Mouse (Mus musculus) heart, postnatal 0 days (tissue): ENCODE data around the gene Cse1l. TPM values are rescaled to one million over a fixed set of nuclear protein-coding genes. Genes with fewer than 3 reads are reported as not detected.
A peak's percentile ranks its signal among the peaks of the same experiment; 100 is the strongest.

Source experiments
- ATAC-seq: fragments of 200-750 bp; cut with Nextera tagmentation; 2 replicates; pipeline ENCODE4 v1.8.0; 2017; ENCODE audit warnings: low read depth, moderate number of reproducible peaks, moderate library complexity; ENCODE audit not compliant: insufficient read depth
- DNase-seq: peaks from one replicate; pipeline ENCODE4 v3.0.0-alpha.2; 2016; ENCODE audit warnings: low spot score
- H3K27ac ChIP-seq: fragments of 300-500 bp; sonication (generic); 2 replicates; pipeline ENCODE4 v1.5.1; 2014; ENCODE audit warnings: low read depth, mild to moderate bottlenecking
- H3K27me3 ChIP-seq: fragments of 300-500 bp; sonication (generic); 2 replicates; pipeline ENCODE4 v1.6.1; 2014; ENCODE audit warnings: low read length, mixed read lengths; ENCODE audit not compliant: control insufficient read depth, insufficient read depth
- H3K36me3 ChIP-seq: fragments of 300-500 bp; sonication (generic); replicated peaks from 2 replicates; pipeline ENCODE4 v1.6.1; 2014; ENCODE audit warnings: low read length, mixed read lengths; ENCODE audit not compliant: control insufficient read depth, insufficient read depth
- H3K4me1 ChIP-seq: fragments of 300-500 bp; sonication (generic); 2 replicates; pipeline ENCODE4 v1.6.1; 2014; ENCODE audit warnings: antibody characterized with exemption; ENCODE audit not compliant: control insufficient read depth, insufficient read depth
- H3K4me2 ChIP-seq: fragments of 300-500 bp; sonication (generic); 2 replicates; pipeline ENCODE4 v1.6.1; 2014; ENCODE audit warnings: low read depth, mild to moderate bottlenecking, low read length, moderate library complexity
- H3K4me3 ChIP-seq: fragments of 300-500 bp; sonication (generic); 2 replicates; pipeline ENCODE4 v1.5.1; 2014; ENCODE audit warnings: low read depth, low read length
- H3K9ac ChIP-seq: fragments of 300-500 bp; sonication (generic); replicated peaks from 2 replicates; pipeline ENCODE4 v1.6.1; 2014; ENCODE audit warnings: low read depth, low read length, mixed read lengths
- H3K9me3 ChIP-seq: fragments of 300-500 bp; sonication (generic); replicated peaks from 2 replicates; pipeline ENCODE4 v1.6.1; 2016; ENCODE audit warnings: low read length; ENCODE audit not compliant: control insufficient read depth
- CTCF ChIP-seq: IDR thresholded peaks from 2 replicates; pipeline ENCODE4 v1.5.1; 2016; ENCODE audit warnings: antibody characterized with exemption, control low read depth, low read depth
- EP300 ChIP-seq: IDR thresholded peaks from 2 replicates; pipeline ENCODE4 v1.6.1; 2016; ENCODE audit warnings: antibody characterized with exemption, low read depth
- WGBS: fragments of 180-500 bp; shearing (Covaris S2); extraction: QIAGEN DNeasy Blood & Tissue Kit; methylation state at CpG from one replicate; pipeline ENCODE4 v1.1.7; 2014; 5-methylcytosine and 5-hydroxymethylcytosine counted together
- polyA plus RNA-seq: library from polyadenylated mRNA; unstranded; fragments of >200 nt; fragmentation: Nextera tagmentation; extraction: Ambion mirVana; gene quantifications from 2 replicates; pipeline ENCODE4 v1.2.1, GENCODE M21; 2015
- total RNA-seq: library from RNA; depleted of rRNA; stranded (reverse); fragments of >200 nt; gene quantifications from 2 replicates; pipeline ENCODE4 v1.2.3, GENCODE M21; 2014; ENCODE audit warnings: low replicate concordance

The Cse1l gene
- total and polyA plus RNA-seq, 2 experiments from 2014 or later: 41.2 to 64.2 TPM

GRCm38 (mm10) chr2:166876331-166876730 is 29.5 kb upstream of the Cse1l start:
- Histone ChIP-seq H3K4me2 (no peak overlapping the region), H3K27ac (no peak overlapping the region), H3K27me3 (no peaks in the 10 kb centered on the region), H3K9ac (no peak overlapping the region), H3K9me3 (no peaks in the 10 kb centered on the region), H3K36me3 (peaks cover 85% of the 10 kb centered on the region), H3K4me3 (no peak overlapping the region), H3K4me1 (no peaks in the 10 kb centered on the region)
- DNase-seq: no peak
- no peak for ATAC-seq
- 91% methylated on average over 10 of the region's 10 CpGs for WGBS
- no peak for TF ChIP-seq EP300
- TF ChIP-seq CTCF: no peak

GRCm38 (mm10) chr2:166885066-166885465 is 20.8 kb upstream of the Cse1l start:
- no peak for DNase-seq
- Histone ChIP-seq H3K9ac (no peak overlapping the region), H3K4me3 (no peak overlapping the region), H3K36me3 (peaks cover 66% of the 10 kb centered on the region), H3K9me3 (no peaks in the 10 kb centered on the region), H3K4me1 (no peaks in the 10 kb centered on the region), H3K27ac (no peak overlapping the region), H3K27me3 (no peaks in the 10 kb centered on the region), H3K4me2 (no peak overlapping the region)
- 63% methylated on average over 7 of the region's 7 CpGs for WGBS
- TF ChIP-seq EP300 (no peak), CTCF (no peak)
- ATAC-seq: no peak

GRCm38 (mm10) chr2:166885619-166886018 is 20.2 kb upstream of the Cse1l start:
- H3K4me3 ChIP-seq: no peak overlapping the region
- H3K36me3 ChIP-seq: peaks cover 68% of the 10 kb centered on the region
- no peaks in the 10 kb centered on the region for H3K9me3 ChIP-seq
- DNase-seq: no peak
- ATAC-seq: no peak
- no peaks in the 10 kb centered on the region for H3K27me3 ChIP-seq
- no peak for TF ChIP-seq CTCF
- TF ChIP-seq EP300: no peak
- no peak overlapping the region for H3K4me2 ChIP-seq
- 78% methylated on average over 10 of the region's 10 CpGs for WGBS
- H3K27ac ChIP-seq: no peak overlapping the region
- H3K4me1 ChIP-seq: no peaks in the 10 kb centered on the region
- no peak overlapping the region for H3K9ac ChIP-seq

GRCm38 (mm10) chr2:166886231-166886630 is 19.6 kb upstream of the Cse1l start:
- Histone ChIP-seq H3K4me2 (no peak overlapping the region), H3K36me3 (peaks cover 67% of the 10 kb centered on the region), H3K27ac (no peak overlapping the region), H3K27me3 (no peaks in the 10 kb centered on the region), H3K9ac (no peak overlapping the region), H3K4me3 (no peak overlapping the region), H3K4me1 (no peaks in the 10 kb centered on the region), H3K9me3 (no peaks in the 10 kb centered on the region)
- TF ChIP-seq CTCF: no peak
- no peak for TF ChIP-seq EP300
- 95% methylated on average over 3 of the region's 3 CpGs for WGBS
- ATAC-seq (no peak), DNase-seq (no peak)

GRCm38 (mm10) chr2:166887816-166888215 is 18.0 kb upstream of the Cse1l start:
- H3K27ac ChIP-seq: no peak overlapping the region
- 57% methylated on average over 11 of the region's 11 CpGs for WGBS
- H3K36me3 ChIP-seq: peaks cover 70% of the 10 kb centered on the region
- H3K27me3 ChIP-seq: no peaks in the 10 kb centered on the region
- DNase-seq (no peak), ATAC-seq (no peak)
- H3K4me3 ChIP-seq: no peak overlapping the region
- H3K4me1 ChIP-seq: no peaks in the 10 kb centered on the region
- no peak overlapping the region for H3K9ac ChIP-seq
- H3K4me2 ChIP-seq: no peak overlapping the region
- H3K9me3 ChIP-seq: no peaks in the 10 kb centered on the region
- peak; percentile 15; the same call in 1 of the 2 replicates for TF ChIP-seq CTCF
- no peak for TF ChIP-seq EP300

GRCm38 (mm10) chr2:166891366-166891880 is 14.4 kb upstream of the Cse1l start:
- Histone ChIP-seq H3K4me2 (no peak overlapping the region), H3K9me3 (no peaks in the 10 kb centered on the region), H3K4me1 (no peaks in the 10 kb centered on the region), H3K36me3 (peaks cover 81% of the 10 kb centered on the region), H3K27me3 (no peaks in the 10 kb centered on the region), H3K4me3 (no peak overlapping the region), H3K27ac (no peak overlapping the region), H3K9ac (no peak overlapping the region)
- ATAC-seq (no peak), DNase-seq (no peak)
- WGBS: 75% methylated on average over 9 of the region's 9 CpGs
- TF ChIP-seq CTCF (no peak), EP300 (no peak)
